Mouse (Mus musculus) CH12.LX (cell line): ENCODE data around the gene Dnal4. TPM values are rescaled to one million over a fixed set of nuclear protein-coding genes. Genes with fewer than 3 reads are reported as not detected.
"Not testable (repeated sequence)": the region's sequence is repeated elsewhere in the genome, so short reads cannot be mapped to it uniquely, and the experiment has no call there.

Source experiments
- DNase-seq: peaks from one replicate; pipeline ENCODE4 v3.0.0-alpha.2; 2013; ENCODE audit errors: extremely low read depth
- H3K27ac ChIP-seq: 2 replicates; pipeline ENCODE4 v1.5.1; 2012; ENCODE audit warnings: low read depth, mild to moderate bottlenecking, control low read depth, moderate library complexity; ENCODE audit not compliant: insufficient read depth
- H3K27me3 ChIP-seq: replicated peaks from 2 replicates; pipeline ENCODE3; 2012; ENCODE audit warnings: inconsistent platforms
- H3K36me3 ChIP-seq, 2 experiments: replicated peaks in 1 of 2; 2 replicates each; pipeline versions ENCODE3 to v1.6.1; 2012; ENCODE audit warnings: inconsistent platforms in 1 of 2, low read length in 1 of 2, mild to moderate bottlenecking in 1 of 2, mixed read lengths in 1 of 2, moderate library complexity in 1 of 2; ENCODE audit not compliant: control insufficient read depth in 1 of 2, insufficient read depth in 1 of 2
- H3K4me1 ChIP-seq, 2 experiments: 2 replicates each; pipeline ENCODE4 v1.6.1; 2012; ENCODE audit warnings: inconsistent platforms in 1 of 2, moderate library complexity in 1 of 2; ENCODE audit not compliant: insufficient read depth in 2 of 2, control insufficient read depth in 1 of 2
- H3K4me2 ChIP-seq: 2 replicates; pipeline ENCODE4 v1.6.1; 2012; ENCODE audit warnings: low read depth, mild to moderate bottlenecking, control low read depth; ENCODE audit not compliant: poor library complexity, insufficient read depth, severe bottlenecking
- H3K4me3 ChIP-seq, 3 experiments: fragments of 150-350 bp in 1 of 3; sonication (generic) in 1 of 3; replicated peaks in 1 of 3; 2 replicates each; pipeline versions ENCODE3 to v1.5.1; 2011 to 2012; ENCODE audit warnings: low read depth in 2 of 3, low read length in 2 of 3, mild to moderate bottlenecking in 2 of 3, moderate library complexity in 2 of 3, control low read depth in 1 of 3, improper control_type of control experiment in 1 of 3, inconsistent platforms in 1 of 3, mixed read lengths in 1 of 3; ENCODE audit not compliant: poor library complexity in 1 of 3
- H3K79me2 ChIP-seq: replicated peaks from 2 replicates; pipeline ENCODE4 v1.6.1; 2012; ENCODE audit warnings: mild to moderate bottlenecking, moderate library complexity; ENCODE audit not compliant: control insufficient read depth, poor library complexity, insufficient read depth, severe bottlenecking; ENCODE audit errors: extremely low read depth
- H3K9ac ChIP-seq: 2 replicates; pipeline ENCODE4 v1.6.1; 2012; ENCODE audit warnings: low read depth, mild to moderate bottlenecking, control low read depth, moderate library complexity; ENCODE audit not compliant: insufficient read depth
- H3K9me3 ChIP-seq: replicated peaks from 2 replicates; pipeline ENCODE3; 2012; ENCODE audit warnings: low read length, inconsistent platforms, mixed read lengths
- CHD1 ChIP-seq: IDR thresholded peaks from 2 replicates; pipeline ENCODE4 v1.6.1; 2012; ENCODE audit warnings: low read depth, low read length, improper control_type of control experiment, inconsistent platforms
- ELF1 ChIP-seq: IDR thresholded peaks from 2 replicates; pipeline ENCODE4 v1.6.1; 2014; ENCODE audit warnings: low read depth, mild to moderate bottlenecking, inconsistent platforms, low read length, improper control_type of control experiment
- IRF4 ChIP-seq: IDR thresholded peaks from 2 replicates; pipeline ENCODE4 v1.6.1; 2014; ENCODE audit warnings: low read depth, mild to moderate bottlenecking, inconsistent platforms, low read length, improper control_type of control experiment
- KAT2A ChIP-seq: IDR thresholded peaks from 2 replicates; pipeline ENCODE4 v1.6.1; 2012; ENCODE audit warnings: low read length, improper control_type of control experiment, inconsistent platforms; ENCODE audit not compliant: insufficient replicate concordance
- MAFK ChIP-seq: IDR thresholded peaks from 2 replicates; pipeline ENCODE4 v1.6.1; 2011; ENCODE audit warnings: low read length, improper control_type of control experiment; ENCODE audit not compliant: insufficient replicate concordance
- MXI1 ChIP-seq: IDR thresholded peaks from 2 replicates; pipeline ENCODE4 v1.6.1; 2011; ENCODE audit warnings: mild to moderate bottlenecking, low read depth, low read length, improper control_type of control experiment
- NELFE ChIP-seq: IDR thresholded peaks from 2 replicates; pipeline ENCODE4 v1.6.1; 2011; ENCODE audit warnings: low read depth, low read length, improper control_type of control experiment
- RAD21 ChIP-seq: IDR thresholded peaks from 2 replicates; pipeline ENCODE4 v1.6.1; 2011; ENCODE audit warnings: low read depth, mild to moderate bottlenecking, low read length, improper control_type of control experiment, moderate library complexity
- RCOR1 ChIP-seq: conservative IDR thresholded peaks from 2 replicates; pipeline ENCODE4 v1.6.1; 2012; ENCODE audit warnings: low read depth, mild to moderate bottlenecking, inconsistent platforms, low read length, improper control_type of control experiment
- SIN3A ChIP-seq: IDR thresholded peaks from 2 replicates; pipeline ENCODE4 v1.6.1; 2012; ENCODE audit warnings: low read length, improper control_type of control experiment, inconsistent platforms
- SMC3 ChIP-seq: IDR thresholded peaks from 2 replicates; pipeline ENCODE4 v1.6.1; 2011; ENCODE audit warnings: low read depth, low read length, improper control_type of control experiment
- UBTF ChIP-seq: IDR thresholded peaks from 2 replicates; pipeline ENCODE4 v1.6.1; 2012; ENCODE audit warnings: low read depth, mild to moderate bottlenecking, inconsistent platforms, low read length, improper control_type of control experiment, moderate library complexity
- USF1 ChIP-seq: IDR thresholded peaks from 2 replicates; pipeline ENCODE4 v1.6.1; 2014; ENCODE audit warnings: low read depth, mild to moderate bottlenecking, inconsistent platforms, low read length, improper control_type of control experiment
- ZC3H11A ChIP-seq: IDR thresholded peaks from 2 replicates; pipeline ENCODE4 v1.6.1; 2012; ENCODE audit warnings: low read depth, mild to moderate bottlenecking, inconsistent platforms, low read length, improper control_type of control experiment
- ZNF384 ChIP-seq: IDR thresholded peaks from 2 replicates; pipeline ENCODE4 v1.6.1; 2012; ENCODE audit warnings: low read depth, low read length, improper control_type of control experiment, inconsistent platforms
- dilution Hi-C: fragments of 300-500 bp; cut with MboI; formaldehyde crosslinking; loops from 2 replicates; pipeline ENCODE4 v1.14.3; 2020; ENCODE audit warnings: low sequenced_read_pairs; ENCODE audit not compliant: extremely low pct_unique_long_range_greater_than_20kb, extremely low pct_ligation_motif_present
- in situ Hi-C: fragments of 300-500 bp; cut with MboI; formaldehyde crosslinking; loops from 3 replicates; pipeline ENCODE4 v1.14.3; 2019; ENCODE audit warnings: low sequenced_read_pairs, low pct_ligation_motif_present, low pct_unique_long_range_greater_than_20kb, mixed read lengths
- polyA plus RNA-seq: library from polyadenylated mRNA; unstranded; fragments of >175 nt; gene quantifications from 2 replicates; pipeline ENCODE4 v1.2.1, GENCODE M21; 2012; ENCODE audit warnings: low read depth; ENCODE audit not compliant: insufficient read length
- total RNA-seq, 2 experiments: library from RNA; depleted of rRNA; stranded (reverse); fragments of 300-350 nt in 1 of 2; fragments of >200 nt in 1 of 2; gene quantifications; 2 replicates each; pipeline ENCODE4 v1.2.3; 2012 to 2014

The Dnal4 gene
- total and polyA plus RNA-seq, 3 experiments: 11.7 to 20.9 (median 18.5) TPM

- Histone ChIP-seq H3K4me2 (no peak overlapping the region), H3K79me2 (no peaks in the 10 kb centered on the region), H3K27ac (no peak overlapping the region), H3K9ac (no peak overlapping the region), H3K27me3 (peaks cover 44% of the 10 kb centered on the region), H3K4me3 (no peak overlapping the region), H3K9me3 (peaks cover 5% of the 10 kb centered on the region), H3K36me3 (no peaks in the 10 kb centered on the region), H3K4me1 (no peaks in the 10 kb centered on the region)
- in situ Hi-C loops (no loop called here), dilution Hi-C loops (no loop called here)
- TF ChIP-seq MXI1 (no peak), RAD21 (no peak), UBTF (no peak)
- DNase-seq: no peak
Measured at GRCm38 (mm10) chr15:79813666-79814258, 36.1 kb upstream of the Dnal4 start.

- H3K9me3 ChIP-seq, DNase-seq, in situ Hi-C loops, H3K4me2 ChIP-seq, H3K36me3 ChIP-seq, H3K27ac ChIP-seq, dilution Hi-C loops, H3K4me3 ChIP-seq, H3K9ac ChIP-seq, H3K79me2 ChIP-seq, H3K4me1 ChIP-seq: not testable (repeated sequence)
- peaks cover 46% of the 10 kb centered on the region for H3K27me3 ChIP-seq
Measured at GRCm38 (mm10) chr15:79812840-79813239, 35.2 kb upstream of the Dnal4 start.

GRCm38 (mm10) chr15:79810997-79811396 lies 33.3 kb upstream of the Dnal4 start:
- dilution Hi-C loops: no loop called here

More at GRCm38 (mm10) chr15:79810997-79811396, 33.3 kb upstream of the Dnal4 start:
- Histone ChIP-seq H3K9me3 (no peaks in the 10 kb centered on the region), H3K27ac (no peak overlapping the region), H3K9ac (no peak overlapping the region), H3K36me3 (no peaks in the 10 kb centered on the region), H3K4me3 (no peak overlapping the region), H3K27me3 (peaks cover 61% of the 10 kb centered on the region), H3K79me2 (no peaks in the 10 kb centered on the region), H3K4me2 (no peak overlapping the region), H3K4me1 (0 out of 4 replicates have a peak, but pooled peaks cover 0 to 4% of the 10 kb centered on the region in 2 experiments)
- no peak for DNase-seq
- TF ChIP-seq ZC3H11A (no peak), KAT2A (no peak), NELFE (no peak), MAFK (no peak), ELF1 (no peak), MXI1 (no peak), CHD1 (no peak), SIN3A (no peak), RCOR1 (no peak), SMC3 (no peak), USF1 (no peak), UBTF (no peak), ZNF384 (no peak), RAD21 (no peak), IRF4 (no peak)
- in situ Hi-C loops: no loop called here
